Mouse (Mus musculus) small intestine, adult 2 months (tissue): ENCODE measurements at regions not wholly inside any gene's neighbourhood (a gene's known extent, or its start where the extent isn't known, plus 50 kb on each side); places are given as distances from the start of the nearest gene placed in this dataset.

ENCODE experiments used
- H3K27ac ChIP-seq: fragments of 200-500 bp; 2 replicates; pipeline ENCODE4 v1.5.1; 2012; ENCODE audit warnings: low read depth, low read length, control low read depth, inconsistent platforms; ENCODE audit not compliant: insufficient read depth
- H3K27me3 ChIP-seq: fragments of 200-500 bp; 2 replicates; pipeline ENCODE4 v1.6.1; 2012; ENCODE audit warnings: mild to moderate bottlenecking, moderate library complexity, low read length, inconsistent platforms; ENCODE audit not compliant: control insufficient read depth, insufficient read depth
- H3K36me3 ChIP-seq: fragments of 200-500 bp; 2 replicates; pipeline ENCODE4 v1.6.1; 2012; ENCODE audit warnings: mild to moderate bottlenecking, low read length, control low read depth, inconsistent platforms; ENCODE audit not compliant: control insufficient read depth, insufficient read depth
- H3K4me1 ChIP-seq: fragments of 200-500 bp; 2 replicates; pipeline ENCODE4 v1.6.1; 2012; ENCODE audit warnings: low read length, inconsistent platforms, mixed read lengths; ENCODE audit not compliant: control insufficient read depth, insufficient read depth, insufficient read length
- H3K4me3 ChIP-seq: fragments of 200-500 bp; 2 replicates; pipeline ENCODE4 v1.5.1; 2012; ENCODE audit warnings: low read depth, mild to moderate bottlenecking, control low read depth, inconsistent platforms, low read length, moderate library complexity
- CTCF ChIP-seq: fragments of 200-500 bp; IDR thresholded peaks from 2 replicates; pipeline ENCODE4 v1.5.1; 2012; ENCODE audit warnings: low read depth, mild to moderate bottlenecking, control low read depth, inconsistent platforms, low read length, moderate library complexity, mixed read lengths; ENCODE audit not compliant: insufficient replicate concordance, insufficient read length; ENCODE audit errors: extremely low read depth
- POLR2A ChIP-seq: fragments of 200-500 bp; IDR thresholded peaks from 2 replicates; pipeline ENCODE4 v1.6.1; 2012; ENCODE audit warnings: low read depth, mild to moderate bottlenecking, control low read depth, inconsistent platforms, low read length, moderate library complexity
- WGBS: fragments of 180-500 bp; shearing (Covaris S2); methylation state at CpG from one replicate; pipeline ENCODE4 v1.1.7; 2018; 5-methylcytosine and 5-hydroxymethylcytosine counted together

GRCm38 (mm10) chr7:136406258-136407100 lies 487.9 kb upstream of the Mgmt start:
- Histone ChIP-seq H3K36me3 (no peaks in the 10 kb centered on the region), H3K4me3 (no peak overlapping the region), H3K27ac (no peak overlapping the region), H3K4me1 (no peaks in the 10 kb centered on the region), H3K27me3 (no peaks in the 10 kb centered on the region)
- TF ChIP-seq POLR2A: no peak
- TF ChIP-seq CTCF: no peak
- 58% methylated on average over 20 of the region's 20 CpGs for WGBS

GRCm38 (mm10) chr7:136414808-136415207 lies 479.6 kb upstream of the Mgmt start:
- no peak overlapping the region for H3K4me3 ChIP-seq
- H3K4me1 ChIP-seq: no peaks in the 10 kb centered on the region
- no peaks in the 10 kb centered on the region for H3K36me3 ChIP-seq
- no peak overlapping the region for H3K27ac ChIP-seq
- no peaks in the 10 kb centered on the region for H3K27me3 ChIP-seq
- WGBS: 69% methylated on average over 8 of the region's 8 CpGs
- TF ChIP-seq POLR2A (no peak), CTCF (no peak)

- Histone ChIP-seq H3K27ac (no peak overlapping the region), H3K4me3 (no peak overlapping the region), H3K27me3 (no peaks in the 10 kb centered on the region), H3K36me3 (no peaks in the 10 kb centered on the region), H3K4me1 (no peaks in the 10 kb centered on the region)
- TF ChIP-seq CTCF (no peak), POLR2A (no peak)
- WGBS: 58% methylated on average over 4 of the region's 4 CpGs
These were observed 477.1 kb upstream of the Mgmt start for GRCm38 (mm10) chr7:136417327-136417726.

GRCm38 (mm10) chr7:136423846-136424531 lies 470.4 kb upstream of the Mgmt start:
- 67% methylated on average over 8 of the region's 8 CpGs for WGBS
- TF ChIP-seq POLR2A (no peak), CTCF (no peak)

GRCm38 (mm10) chr7:136427164-136427563 lies 467.2 kb upstream of the Mgmt start:
- Histone ChIP-seq H3K27me3 (no peaks in the 10 kb centered on the region), H3K36me3 (no peaks in the 10 kb centered on the region), H3K4me1 (no peaks in the 10 kb centered on the region), H3K27ac (no peak overlapping the region), H3K4me3 (no peak overlapping the region)
- WGBS: 59% methylated on average over 4 of the region's 4 CpGs
- TF ChIP-seq POLR2A (no peak), CTCF (peak; percentile 35; the same call in 1 of the 2 replicates)

More at GRCm38 (mm10) chr7:136423846-136424531, 470.4 kb upstream of the Mgmt start:
- no peaks in the 10 kb centered on the region for H3K36me3 ChIP-seq
- no peaks in the 10 kb centered on the region for H3K27me3 ChIP-seq
- no peak overlapping the region for H3K27ac ChIP-seq
- H3K4me3 ChIP-seq: no peak overlapping the region
- no peaks in the 10 kb centered on the region for H3K4me1 ChIP-seq

- TF ChIP-seq POLR2A (no peak), CTCF (no peak)
- H3K4me3 ChIP-seq: no peak overlapping the region
- no peak overlapping the region for H3K27ac ChIP-seq
- 72% methylated on average over 21 of the region's 21 CpGs for WGBS
- H3K27me3 ChIP-seq: no peaks in the 10 kb centered on the region
- no peaks in the 10 kb centered on the region for H3K36me3 ChIP-seq
- no peaks in the 10 kb centered on the region for H3K4me1 ChIP-seq
These were observed 464.1 kb upstream of the Mgmt start for GRCm38 (mm10) chr7:136430085-136431011.
